Mouse (Mus musculus) embryonic fibroblast, embryonic 13.5 days (primary cell): ENCODE measurements around the gene 4930519G04Rik.

Experiments
- CTCF ChIP-seq: IDR thresholded peaks from 2 replicates; pipeline ENCODE4 v1.5.1; 2011; ENCODE audit warnings: mild to moderate bottlenecking, control low read depth, low read length, moderate library complexity, borderline replicate concordance; ENCODE audit not compliant: insufficient read depth
- POLR2A ChIP-seq: IDR thresholded peaks from 2 replicates; pipeline ENCODE4 v1.6.1; 2011; ENCODE audit warnings: low read depth, mild to moderate bottlenecking, control low read depth, low read length, moderate library complexity

GRCm38 (mm10) chr5:114931626-114932025 lies 78.2 kb downstream of the 4930519G04Rik start:
- no peak for TF ChIP-seq CTCF
- TF ChIP-seq POLR2A, result no peak
